Mouse (Mus musculus): ENCODE measurements around the gene Mdc1. TPM values are rescaled to one million over a fixed set of nuclear protein-coding genes. Genes with fewer than 3 reads are reported as not detected.
A peak's percentile ranks its signal among the peaks of the same experiment; 100 is the strongest.
"Not testable (repeated sequence)": the region's sequence is repeated elsewhere in the genome, so short reads cannot be mapped to it uniquely, and the experiment has no call there.

The Mdc1 gene
- polyA plus RNA-seq, 1 experiment from 2014 or later: 8.5 TPM

GRCm38 (mm10) chr17:35836178-35836965 is 4.9 kb upstream of the Mdc1 start:
- WGBS (ENCODE audit: insufficient replicate concordance): 7% methylated on average over 24 of the region's 24 CpGs
- H3K4me3 ChIP-seq (replicated peaks): peak overlapping the region; percentile 89
- H3K9me3 ChIP-seq (replicated peaks): no peaks in the 10 kb centered on the region
- peak overlapping the region; percentile 92 for H3K9ac ChIP-seq
- peaks cover 55% of the 10 kb centered on the region for H3K36me3 ChIP-seq (replicated peaks)
- peaks cover 70% of the 10 kb centered on the region for H3K4me1 ChIP-seq (replicated peaks)
- peak overlapping the region; percentile 96 for H3K27ac ChIP-seq (replicated peaks)
- no peaks in the 10 kb centered on the region for H3K27me3 ChIP-seq
- no peak for ATAC-seq (ENCODE audit: insufficient read depth)
- peak overlapping the region; percentile 92 for H3K4me2 ChIP-seq

GRCm38 (mm10) chr17:35836991-35837422 is 4.3 kb upstream of the Mdc1 start:
- 0% methylated on average over 25 of the region's 25 CpGs for WGBS (ENCODE audit: insufficient replicate concordance)
- H3K9me3 ChIP-seq (replicated peaks): no peaks in the 10 kb centered on the region
- H3K4me3 ChIP-seq (replicated peaks): peak overlapping the region; percentile 89
- peaks cover 73% of the 10 kb centered on the region for H3K4me1 ChIP-seq (replicated peaks)
- H3K9ac ChIP-seq: peak overlapping the region; percentile 92
- ATAC-seq (ENCODE audit: insufficient read depth): peak; percentile 12
- H3K4me2 ChIP-seq: peak overlapping the region; percentile 92
- peak overlapping the region; percentile 96 for H3K27ac ChIP-seq (replicated peaks)
- H3K36me3 ChIP-seq (replicated peaks): peaks cover 50% of the 10 kb centered on the region
- no peaks in the 10 kb centered on the region for H3K27me3 ChIP-seq

GRCm38 (mm10) chr17:35837487-35837886 is 3.8 kb upstream of the Mdc1 start:
- Histone ChIP-seq H3K9me3 (replicated peaks) (no peaks in the 10 kb centered on the region), H3K9ac (peak overlapping the region; percentile 92), H3K27me3 (no peaks in the 10 kb centered on the region), H3K36me3 (replicated peaks) (peaks cover 45% of the 10 kb centered on the region), H3K4me3 (replicated peaks) (peak overlapping the region; percentile 89), H3K4me2 (peak overlapping the region; percentile 92), H3K4me1 (replicated peaks) (peaks cover 74% of the 10 kb centered on the region), H3K27ac (replicated peaks) (peak overlapping the region; percentile 96)
- under 1% methylated on average over 18 of the region's 18 CpGs for WGBS (ENCODE audit: insufficient replicate concordance)
- ATAC-seq (ENCODE audit: insufficient read depth): no peak

DNA sequence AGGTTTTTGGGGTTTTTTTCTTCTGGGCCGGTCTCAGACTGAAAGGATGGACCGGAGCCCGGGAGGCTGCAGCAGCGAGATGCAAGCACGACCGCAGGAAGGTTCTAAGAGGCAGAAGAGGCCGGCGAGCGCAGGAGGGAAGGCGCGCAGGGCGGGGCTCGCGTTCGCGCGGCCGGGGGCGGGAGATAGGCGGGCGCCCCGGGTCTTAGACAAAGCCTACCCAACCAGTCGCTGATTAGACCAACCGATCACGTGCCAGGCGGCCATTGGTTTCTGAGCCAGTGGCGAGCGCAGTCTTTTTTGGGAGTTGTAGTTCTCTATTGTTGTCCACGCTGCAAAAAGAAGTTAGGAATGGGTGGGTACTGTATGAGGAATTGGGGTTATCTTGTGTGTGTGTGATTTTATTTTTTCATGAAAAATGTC is 3.2 kb upstream of the Mdc1 start, which contains the start of gene Tubb5:
Gene Tubb5 (minus strand): TSS at position 185 of the 423 bp plus-strand sequence.
- H3K9me3 ChIP-seq (replicated peaks): no peaks in the 10 kb centered on the region
- H3K4me3 ChIP-seq (replicated peaks): peak within 1 kb of the TSS; percentile 89
- WGBS (ENCODE audit: insufficient replicate concordance): under 1% methylated on average over 29 of the region's 29 CpGs
- no peaks in the 10 kb centered on the region for H3K27me3 ChIP-seq
- peak; percentile 53 for ATAC-seq (ENCODE audit: insufficient read depth)
- peak within 1 kb of the TSS; percentile 96 for H3K27ac ChIP-seq (replicated peaks)
- H3K4me2 ChIP-seq: peak within 1 kb of the TSS; percentile 92
- H3K36me3 ChIP-seq (replicated peaks): peaks cover 39% of the 10 kb centered on the region
- peaks cover 75% of the 10 kb centered on the region for H3K4me1 ChIP-seq (replicated peaks)
- H3K9ac ChIP-seq: peak within 1 kb of the TSS; percentile 92

DNA sequence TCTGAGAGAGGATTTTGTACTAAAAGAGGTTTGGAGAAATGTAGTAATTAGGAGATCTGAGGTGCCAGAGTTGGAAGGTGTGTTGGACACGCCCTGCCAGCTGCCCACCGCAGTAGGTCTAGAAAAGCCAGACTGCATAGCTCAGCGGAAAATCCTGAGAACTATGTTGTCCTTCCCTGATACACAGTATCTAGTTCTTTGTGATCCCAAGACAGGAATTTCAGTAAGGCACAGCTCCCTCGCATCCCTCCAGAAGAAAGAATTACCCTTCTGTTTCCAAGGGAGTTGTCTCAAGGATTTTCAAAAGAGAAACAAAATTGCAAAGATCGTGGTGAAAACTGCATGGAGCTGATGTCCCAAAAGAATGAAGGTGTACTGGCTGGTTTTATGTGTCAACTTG is 2.7 kb upstream of the Mdc1 start:
- H3K4me3 ChIP-seq (replicated peaks): peak overlapping the region; percentile 89
- H3K27ac ChIP-seq (replicated peaks): peak overlapping the region; percentile 96
- H3K9me3 ChIP-seq (replicated peaks): no peaks in the 10 kb centered on the region
- peak overlapping the region; percentile 92 for H3K4me2 ChIP-seq
- H3K36me3 ChIP-seq (replicated peaks): peaks cover 34% of the 10 kb centered on the region
- 3% methylated on average over 5 of the region's 5 CpGs for WGBS (ENCODE audit: insufficient replicate concordance)
- no peak for ATAC-seq (ENCODE audit: insufficient read depth)
- H3K4me1 ChIP-seq (replicated peaks): peaks cover 75% of the 10 kb centered on the region
- no peaks in the 10 kb centered on the region for H3K27me3 ChIP-seq
- peak overlapping the region; percentile 58 for H3K9ac ChIP-seq

- H3K9ac ChIP-seq: peak overlapping the region; percentile 58
- 59% methylated on average over 3 of the region's 3 CpGs for WGBS (ENCODE audit: insufficient replicate concordance)
- H3K36me3 ChIP-seq (replicated peaks): peaks cover 30% of the 10 kb centered on the region
- H3K27me3 ChIP-seq; H3K9me3 ChIP-seq (replicated peaks); ATAC-seq (ENCODE audit: insufficient read depth): not testable (repeated sequence)
- H3K4me1 ChIP-seq (replicated peaks): peaks cover 73% of the 10 kb centered on the region
- peak overlapping the region; percentile 89 for H3K4me3 ChIP-seq (replicated peaks)
- peak overlapping the region; percentile 92 for H3K4me2 ChIP-seq
- peak overlapping the region; percentile 96 for H3K27ac ChIP-seq (replicated peaks)
These were observed 2.3 kb upstream of the Mdc1 start for GRCm38 (mm10) chr17:35839002-35839401.

DNA sequence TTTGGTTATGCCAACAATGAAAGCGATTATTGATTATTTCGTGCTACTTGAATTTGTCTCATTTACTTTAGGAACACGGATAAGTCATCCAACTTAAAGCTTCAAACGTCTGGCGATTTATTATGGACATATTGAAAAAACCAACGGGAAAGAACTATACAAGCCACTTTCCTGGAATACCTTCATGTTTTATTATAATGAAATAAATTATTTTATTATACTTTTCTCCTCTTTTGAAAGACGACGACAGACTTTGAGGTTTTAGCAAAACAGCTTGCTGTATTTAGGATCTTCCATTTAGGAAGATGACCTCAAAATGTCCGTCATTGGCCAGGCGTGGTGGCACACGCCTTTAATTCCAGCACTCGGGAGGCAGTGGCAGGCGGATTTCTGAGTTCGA is 754 bp upstream of the Mdc1 start:
- peak overlapping the region; percentile 32 for H3K9ac ChIP-seq
- 38% methylated on average over 14 of the region's 14 CpGs for WGBS (ENCODE audit: insufficient replicate concordance)

GRCm38 (mm10) chr17:35842006-35842405 is 691 bp downstream of the Mdc1 start:
- H3K36me3 ChIP-seq (replicated peaks): peaks cover 28% of the 10 kb centered on the region
- H3K4me1 ChIP-seq (replicated peaks): peaks cover 44% of the 10 kb centered on the region
- no peaks in the 10 kb centered on the region for H3K27me3 ChIP-seq
- WGBS (ENCODE audit: insufficient replicate concordance): 5% methylated on average over 11 of the region's 11 CpGs
- no peak for ATAC-seq (ENCODE audit: insufficient read depth)
- no peaks in the 10 kb centered on the region for H3K9me3 ChIP-seq (replicated peaks)
- H3K4me3 ChIP-seq (replicated peaks): peak overlapping the region; percentile 72
- H3K27ac ChIP-seq (replicated peaks): peak overlapping the region; percentile 96
- H3K4me2 ChIP-seq: peak overlapping the region; percentile 80
- H3K9ac ChIP-seq: peak overlapping the region; percentile 77

More for the DNA sequence above, 754 bp upstream of the Mdc1 start:
- no peaks in the 10 kb centered on the region for H3K27me3 ChIP-seq
- no peak for ATAC-seq (ENCODE audit: insufficient read depth)
- H3K4me3 ChIP-seq (replicated peaks): peak overlapping the region; percentile 72
- H3K27ac ChIP-seq (replicated peaks): peak overlapping the region; percentile 96
- no peaks in the 10 kb centered on the region for H3K9me3 ChIP-seq (replicated peaks)
- peaks cover 57% of the 10 kb centered on the region for H3K4me1 ChIP-seq (replicated peaks)
- H3K36me3 ChIP-seq (replicated peaks): peaks cover 28% of the 10 kb centered on the region
- H3K4me2 ChIP-seq: peak overlapping the region; percentile 80

- Histone ChIP-seq H3K4me3 (replicated peaks) (no peak overlapping the region), H3K9ac (no peak overlapping the region), H3K4me1 (replicated peaks) (peaks cover 43% of the 10 kb centered on the region), H3K36me3 (replicated peaks) (peaks cover 43% of the 10 kb centered on the region), H3K4me2 (no peak overlapping the region), H3K9me3 (replicated peaks) (no peaks in the 10 kb centered on the region), H3K27ac (replicated peaks) (no peak overlapping the region), H3K27me3 (no peaks in the 10 kb centered on the region)
- no peak for ATAC-seq (ENCODE audit: insufficient read depth)
- 87% methylated on average over 3 of the region's 3 CpGs for WGBS (ENCODE audit: insufficient replicate concordance)
These were observed 2.2 kb downstream of the Mdc1 start for GRCm38 (mm10) chr17:35843514-35843913.

GRCm38 (mm10) chr17:35848112-35848511 is 6.8 kb downstream of the Mdc1 start:
- Histone ChIP-seq H3K36me3 (replicated peaks) (peaks cover 87% of the 10 kb centered on the region), H3K4me3 (replicated peaks) (no peak overlapping the region), H3K4me2 (no peak overlapping the region), H3K9ac (no peak overlapping the region), H3K27me3 (no peaks in the 10 kb centered on the region), H3K9me3 (replicated peaks) (no peaks in the 10 kb centered on the region), H3K4me1 (replicated peaks) (peaks cover 21% of the 10 kb centered on the region), H3K27ac (replicated peaks) (no peak overlapping the region)
- no peak for ATAC-seq (ENCODE audit: insufficient read depth)
- 45% methylated on average over 1 of the region's 1 CpGs for WGBS (ENCODE audit: insufficient replicate concordance)

DNA sequence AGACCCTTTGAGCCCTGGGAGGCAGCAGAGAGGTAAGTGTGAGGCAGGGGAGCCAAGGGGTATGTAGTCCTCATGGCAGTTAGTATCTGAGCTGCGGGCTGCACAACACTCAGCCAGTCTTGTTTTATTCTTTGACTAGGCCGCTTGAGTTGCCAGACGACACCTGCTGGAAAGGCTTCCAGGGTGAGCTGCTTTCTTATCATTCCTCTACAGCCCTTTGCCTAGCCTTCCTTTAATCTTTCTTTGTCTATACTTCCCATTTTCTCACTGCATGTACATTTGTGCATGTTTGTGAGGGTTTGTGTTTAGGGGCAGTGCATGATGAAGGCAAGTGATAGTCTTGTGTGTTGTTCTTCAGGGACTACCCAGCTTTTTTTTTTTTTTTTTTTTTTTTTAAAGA is 9.7 kb downstream of the Mdc1 start:
- no peaks in the 10 kb centered on the region for H3K9me3 ChIP-seq (replicated peaks)
- peak; percentile 60 for ATAC-seq (ENCODE audit: insufficient read depth)
- peak overlapping the region; percentile 79 for H3K27ac ChIP-seq (replicated peaks)
- no peaks in the 10 kb centered on the region for H3K27me3 ChIP-seq
- 29% methylated on average over 3 of the region's 3 CpGs for WGBS (ENCODE audit: insufficient replicate concordance)
- H3K36me3 ChIP-seq (replicated peaks): peaks cover 89% of the 10 kb centered on the region
- H3K9ac ChIP-seq: peak overlapping the region; percentile 31; the same call in 1 of the 2 replicates
- no peak overlapping the region for H3K4me3 ChIP-seq (replicated peaks)
- peaks cover 15% of the 10 kb centered on the region for H3K4me1 ChIP-seq (replicated peaks)
- peak overlapping the region; percentile 19; the same call in 1 of the 2 replicates for H3K4me2 ChIP-seq
